Mouse (Mus musculus): ENCODE measurements around the gene Utp4. TPM values are rescaled to one million over a fixed set of nuclear protein-coding genes. Genes with fewer than 3 reads are reported as not detected.

Gene Utp4
- total RNA-seq, 2 experiments from 2014 or later: 30.0 to 35.2 TPM

Other genes with a start within 250 kb of the Utp4 start
- gene Tango6, start 210.6 kb upstream of the Utp4 start, total RNA-seq (2021): 1 to 10 TPM; 6.0 to 6.1 TPM
- gene Has3, start 23.4 kb upstream of the Utp4 start, total RNA-seq (2021): 1 to 10 TPM; 1.1 to 1.6 TPM
- gene Sntb2, start 42.1 kb downstream of the Utp4 start, total RNA-seq (2021): 10 to 100 TPM; 13.7 to 17.0 TPM
- gene Vps4a, start 137.6 kb downstream of the Utp4 start, total RNA-seq (2021): 100 to 1,000 TPM; 114 to 119 TPM
- 10 to 100 TPM; 26.6 to 29.3 TPM for gene Pdf, start 155.0 kb downstream of the Utp4 start, total RNA-seq (2021)
- gene Cog8, start 163.1 kb downstream of the Utp4 start, total RNA-seq (2021): 10 to 100 TPM; 27.2 to 27.8 TPM
- 10 to 100 TPM; 42.2 to 43.8 TPM for gene Nip7, start 163.2 kb downstream of the Utp4 start, total RNA-seq (2021)
- gene Tmed6, start 172.0 kb downstream of the Utp4 start, total RNA-seq (2021): not detected
- gene Terf2, start 202.9 kb downstream of the Utp4 start, total RNA-seq (2021): 10 to 100 TPM; 37.9 to 38.3 TPM

Measured in left cerebral cortex, postnatal 36 days (tissue).